Mouse (Mus musculus): ENCODE measurements around the gene 6330409D20Rik.

6330409D20Rik gene

GRCm38 (mm10) chr2:32724832-32725790 lies 15.7 kb downstream of the 6330409D20Rik start:
- no peak for DNase-seq (ENCODE audit: low spot score in 2 of 2)

- no peak for DNase-seq (ENCODE audit: low spot score in 2 of 2)
Observed at GRCm38 (mm10) chr2:32724149-32724548, 16.7 kb downstream of the 6330409D20Rik start.

- no peak for DNase-seq (ENCODE audit: low spot score in 2 of 2)
Observed at GRCm38 (mm10) chr2:32722581-32722980, 18.2 kb downstream of the 6330409D20Rik start.

- no peak for DNase-seq (ENCODE audit: low spot score in 2 of 2)
Observed at GRCm38 (mm10) chr2:32722046-32722445, 18.8 kb downstream of the 6330409D20Rik start.

GRCm38 (mm10) chr2:32720681-32721229 lies 20.1 kb downstream of the 6330409D20Rik start, which contains the start of gene Sh2d3c:
TSS of gene Sh2d3c (plus strand) at chr2:32721055.
- no peak for DNase-seq (ENCODE audit: low spot score in 2 of 2)

GRCm38 (mm10) chr2:32720053-32720452 lies 20.8 kb downstream of the 6330409D20Rik start:
- no peak for DNase-seq (ENCODE audit: low spot score in 2 of 2)

- DNase-seq (ENCODE audit: low spot score in 2 of 2): no peak
Observed at GRCm38 (mm10) chr2:32718761-32719160, 22.1 kb downstream of the 6330409D20Rik start.

- DNase-seq (ENCODE audit: low spot score in 2 of 2): no peak
Observed at GRCm38 (mm10) chr2:32714987-32715425, 25.8 kb downstream of the 6330409D20Rik start.

GRCm38 (mm10) chr2:32714117-32714986 lies 26.5 kb downstream of the 6330409D20Rik start:
- no peak for DNase-seq (ENCODE audit: low spot score in 2 of 2)

- DNase-seq (ENCODE audit: low spot score in 2 of 2): peak; percentile 92 to 93
Observed at GRCm38 (mm10) chr2:32712934-32713817, 27.6 kb downstream of the 6330409D20Rik start, which contains the start of gene Cdk9. TSS of gene Cdk9 (minus strand) at chr2:32713076.

- DNase-seq (ENCODE audit: low spot score in 2 of 2): peak; percentile 95
Observed at GRCm38 (mm10) chr2:32712586-32712933, 28.3 kb downstream of the 6330409D20Rik start.

- peak; percentile 74 to 77 for DNase-seq (ENCODE audit: low spot score in 2 of 2)
Observed at GRCm38 (mm10) chr2:32712108-32712551, 28.7 kb downstream of the 6330409D20Rik start.

GRCm38 (mm10) chr2:32711301-32712056 lies 29.3 kb downstream of the 6330409D20Rik start:
- no peak for DNase-seq (ENCODE audit: low spot score in 2 of 2)

- DNase-seq (ENCODE audit: low spot score in 2 of 2): no peak
Observed at GRCm38 (mm10) chr2:32710425-32710824, 30.4 kb downstream of the 6330409D20Rik start.

GRCm38 (mm10) chr2:32709521-32710137 lies 31.2 kb downstream of the 6330409D20Rik start:
- DNase-seq (ENCODE audit: low spot score in 2 of 2): no peak

- DNase-seq (ENCODE audit: low spot score in 2 of 2): peak in 1 of 2 experiments; percentile 80
Observed at GRCm38 (mm10) chr2:32708643-32709042, 32.2 kb downstream of the 6330409D20Rik start.

- DNase-seq (ENCODE audit: low spot score in 2 of 2): no peak
Observed at GRCm38 (mm10) chr2:32706971-32707370, 33.8 kb downstream of the 6330409D20Rik start.

- DNase-seq (ENCODE audit: low spot score in 2 of 2): no peak
Observed at GRCm38 (mm10) chr2:32705018-32705417, 35.8 kb downstream of the 6330409D20Rik start.

- DNase-seq (ENCODE audit: low spot score in 2 of 2): no peak
Observed at GRCm38 (mm10) chr2:32704021-32704421, 36.8 kb downstream of the 6330409D20Rik start, which contains the start of gene Fpgs. TSS of gene Fpgs (minus strand) at chr2:32704145.

Data from urinary bladder, postnatal 4 days (tissue).